Mouse (Mus musculus): ENCODE measurements at regions not wholly inside any gene's neighbourhood (a gene's known extent, or its start where the extent isn't known, plus 50 kb on each side); places are given as distances from the start of the nearest gene placed in this dataset.

- DNase-seq (ENCODE audit: low read depth, low spot score) = peak; percentile 70
Measured at GRCm38 (mm10) chr19:26037270-26037669, 365.1 kb downstream of the Dmrt2 start.

- DNase-seq (ENCODE audit: low read depth, low spot score) = no peak
Measured at GRCm38 (mm10) chr19:26051478-26052215, 379.4 kb downstream of the Dmrt2 start.

GRCm38 (mm10) chr19:26059668-26060067 is 387.5 kb downstream of the Dmrt2 start:
- DNase-seq (ENCODE audit: low read depth, low spot score) = no peak

GRCm38 (mm10) chr19:26068553-26068952 is 396.3 kb downstream of the Dmrt2 start:
- no peak for DNase-seq (ENCODE audit: low read depth, low spot score)

GRCm38 (mm10) chr19:26069908-26070307 is 397.7 kb downstream of the Dmrt2 start:
- no peak for DNase-seq (ENCODE audit: low read depth, low spot score)

- DNase-seq (ENCODE audit: low read depth, low spot score) = no peak
Measured at GRCm38 (mm10) chr19:26088318-26088717, 416.1 kb downstream of the Dmrt2 start.

GRCm38 (mm10) chr19:26091386-26091785 is 419.2 kb downstream of the Dmrt2 start:
- DNase-seq (ENCODE audit: low read depth, low spot score) = peak; percentile 14

GRCm38 (mm10) chr19:26093844-26094243 is 421.6 kb downstream of the Dmrt2 start:
- DNase-seq (ENCODE audit: low read depth, low spot score) = no peak

GRCm38 (mm10) chr19:26114326-26114725 is 442.1 kb downstream of the Dmrt2 start:
- DNase-seq (ENCODE audit: low read depth, low spot score) = no peak

- DNase-seq (ENCODE audit: low read depth, low spot score) = no peak
Measured at GRCm38 (mm10) chr19:26128423-26128822, 456.2 kb downstream of the Dmrt2 start.

- no peak for DNase-seq (ENCODE audit: low read depth, low spot score)
Measured at GRCm38 (mm10) chr19:26134385-26134784, 462.2 kb downstream of the Dmrt2 start.

- DNase-seq (ENCODE audit: low read depth, low spot score) = peak; percentile 3
Measured at GRCm38 (mm10) chr19:26135398-26136104, 463.3 kb downstream of the Dmrt2 start.

GRCm38 (mm10) chr19:26140647-26141046 is 464.2 kb upstream of the Smarca2 start:
- no peak for DNase-seq (ENCODE audit: low read depth, low spot score)

GRCm38 (mm10) chr19:26143539-26143938 is 461.3 kb upstream of the Smarca2 start:
- DNase-seq (ENCODE audit: low read depth, low spot score) = no peak

GRCm38 (mm10) chr19:26151216-26151615 is 453.6 kb upstream of the Smarca2 start:
- no peak for DNase-seq (ENCODE audit: low read depth, low spot score)

- DNase-seq (ENCODE audit: low read depth, low spot score) = peak; percentile 43
Measured at GRCm38 (mm10) chr19:26164993-26165392, 439.9 kb upstream of the Smarca2 start.

- DNase-seq (ENCODE audit: low read depth, low spot score) = peak; percentile 49
Measured at GRCm38 (mm10) chr19:26181774-26182173, 423.1 kb upstream of the Smarca2 start.

GRCm38 (mm10) chr19:26185012-26185411 is 419.8 kb upstream of the Smarca2 start:
- DNase-seq (ENCODE audit: low read depth, low spot score) = no peak

- no peak for DNase-seq (ENCODE audit: low read depth, low spot score)
Measured at GRCm38 (mm10) chr19:26190803-26191202, 414.0 kb upstream of the Smarca2 start.

- DNase-seq (ENCODE audit: low read depth, low spot score) = peak; percentile 15
Measured at GRCm38 (mm10) chr19:26193664-26194063, 411.2 kb upstream of the Smarca2 start.

GRCm38 (mm10) chr19:26208760-26209159 is 396.1 kb upstream of the Smarca2 start:
- DNase-seq (ENCODE audit: low read depth, low spot score) = no peak

- DNase-seq (ENCODE audit: low read depth, low spot score) = no peak
Measured at GRCm38 (mm10) chr19:26234539-26234938, 370.3 kb upstream of the Smarca2 start.

- peak; percentile 56 for DNase-seq (ENCODE audit: low read depth, low spot score)
Measured at GRCm38 (mm10) chr19:26244067-26244466, 360.8 kb upstream of the Smarca2 start.
